Mouse (Mus musculus) neural tube, embryonic 14.5 days (tissue): ENCODE data around the gene Cdc14a. TPM values are rescaled to one million over a fixed set of nuclear protein-coding genes. Genes with fewer than 3 reads are reported as not detected.
A peak's percentile ranks its signal among the peaks of the same experiment; 100 is the strongest.

Source experiments
- ATAC-seq: fragments of 200-750 bp; cut with Nextera tagmentation; 2 replicates; pipeline ENCODE4 v1.8.0; 2017; ENCODE audit warnings: low read depth, mild to moderate bottlenecking, moderate TSS enrichment, moderate library complexity
- H3K27ac ChIP-seq: fragments of 300-500 bp; sonication (generic); 2 replicates; pipeline ENCODE4 v1.5.1; 2014; ENCODE audit warnings: low read depth, mild to moderate bottlenecking, control low read depth, low read length, moderate library complexity, mixed read lengths
- H3K27me3 ChIP-seq: fragments of 300-500 bp; sonication (generic); 2 replicates; pipeline ENCODE4 v1.6.1; 2014; ENCODE audit warnings: low read length; ENCODE audit not compliant: control insufficient read depth, insufficient read depth
- H3K36me3 ChIP-seq: fragments of 300-500 bp; sonication (generic); 2 replicates; pipeline ENCODE4 v1.6.1; 2014; ENCODE audit warnings: low read length, mixed read lengths; ENCODE audit not compliant: control insufficient read depth, insufficient read depth
- H3K4me1 ChIP-seq: fragments of 300-500 bp; sonication (generic); 2 replicates; pipeline ENCODE4 v1.6.1; 2014; ENCODE audit warnings: low read length; ENCODE audit not compliant: control insufficient read depth, insufficient read depth
- H3K4me2 ChIP-seq: fragments of 300-500 bp; sonication (generic); 2 replicates; pipeline ENCODE4 v1.6.1; 2014; ENCODE audit warnings: mild to moderate bottlenecking, low read depth, low read length, control low read depth
- H3K4me3 ChIP-seq: fragments of 300-500 bp; sonication (generic); 2 replicates; pipeline ENCODE4 v1.5.1; 2014; ENCODE audit warnings: low read depth, low read length, control low read depth, mixed read lengths
- H3K9ac ChIP-seq: fragments of 300-500 bp; sonication (generic); replicated peaks from 2 replicates; pipeline ENCODE4 v1.6.1; 2014; ENCODE audit warnings: low read depth, mild to moderate bottlenecking, control low read depth, low read length, mixed read lengths
- H3K9me3 ChIP-seq: fragments of 300-500 bp; sonication (generic); 2 replicates; pipeline ENCODE4 v1.6.1; 2016; ENCODE audit warnings: low read length; ENCODE audit not compliant: control insufficient read depth
- WGBS: fragments of 180-500 bp; shearing (Covaris S2); extraction: QIAGEN DNeasy Blood & Tissue Kit; methylation state at CpG from one replicate; pipeline ENCODE4 v1.1.7; 2014; 5-methylcytosine and 5-hydroxymethylcytosine counted together
- polyA plus RNA-seq: library from polyadenylated mRNA; unstranded; fragments of >200 nt; fragmentation: Nextera tagmentation; extraction: Ambion mirVana; gene quantifications from 2 replicates; pipeline ENCODE4 v1.2.1, GENCODE M21; 2014

Cdc14a gene
- polyA plus RNA-seq, 1 experiment from 2014 or later = 4.9 TPM

DNA sequence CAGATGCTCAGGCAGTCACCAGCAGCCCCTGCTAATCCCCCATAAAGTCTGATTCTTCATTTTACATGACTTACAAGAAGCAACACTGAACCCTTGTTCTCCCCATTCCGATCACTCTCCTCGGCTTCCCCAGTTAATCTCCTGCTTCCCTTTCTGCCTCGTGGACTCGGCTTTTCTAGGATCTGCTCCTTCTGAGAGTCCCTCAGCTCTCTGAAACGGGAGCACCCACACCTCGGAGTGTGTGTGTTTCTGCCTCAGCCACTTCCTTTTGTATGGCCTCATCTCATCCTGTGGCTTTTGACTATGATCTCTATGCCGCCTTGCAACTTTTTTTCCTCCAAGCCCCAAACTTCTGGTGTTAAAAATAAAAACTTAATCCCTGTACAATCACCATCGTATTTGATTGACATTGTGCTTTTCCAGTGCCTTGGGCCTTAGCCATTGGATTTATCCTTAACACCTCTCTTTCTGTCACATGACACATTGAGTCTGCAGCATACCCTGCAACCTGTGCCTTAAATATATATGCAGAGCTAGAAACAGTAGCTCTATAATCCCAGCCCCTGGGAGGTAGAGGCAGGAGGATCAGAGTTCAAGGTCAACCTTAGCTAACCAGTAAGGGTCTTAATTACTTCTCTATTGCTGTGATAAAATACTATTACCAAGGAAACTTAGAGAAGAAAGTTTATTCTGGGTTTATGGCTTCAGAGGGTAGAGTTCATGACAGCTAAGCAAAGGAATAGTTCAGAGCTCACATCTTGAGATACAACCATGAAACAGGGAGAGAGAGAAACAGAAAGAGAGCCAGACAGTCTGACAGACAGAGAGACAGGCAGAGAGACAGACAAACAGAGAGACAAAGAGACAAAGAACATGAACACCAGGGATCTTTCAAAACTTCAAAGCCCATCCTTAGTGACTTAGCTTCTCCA lies 16.5 kb upstream of the Cdc14a start:
- no peaks in the 10 kb centered on the region for H3K36me3 ChIP-seq
- no peak overlapping the region for H3K27ac ChIP-seq
- no peak for ATAC-seq
- 79% methylated on average over 8 of the region's 8 CpGs for WGBS
- no peak overlapping the region for H3K9ac ChIP-seq
- H3K4me3 ChIP-seq = no peak overlapping the region
- no peaks in the 10 kb centered on the region for H3K9me3 ChIP-seq
- no peak overlapping the region for H3K4me2 ChIP-seq
- H3K27me3 ChIP-seq = no peaks in the 10 kb centered on the region
- H3K4me1 ChIP-seq = no peaks in the 10 kb centered on the region

DNA sequence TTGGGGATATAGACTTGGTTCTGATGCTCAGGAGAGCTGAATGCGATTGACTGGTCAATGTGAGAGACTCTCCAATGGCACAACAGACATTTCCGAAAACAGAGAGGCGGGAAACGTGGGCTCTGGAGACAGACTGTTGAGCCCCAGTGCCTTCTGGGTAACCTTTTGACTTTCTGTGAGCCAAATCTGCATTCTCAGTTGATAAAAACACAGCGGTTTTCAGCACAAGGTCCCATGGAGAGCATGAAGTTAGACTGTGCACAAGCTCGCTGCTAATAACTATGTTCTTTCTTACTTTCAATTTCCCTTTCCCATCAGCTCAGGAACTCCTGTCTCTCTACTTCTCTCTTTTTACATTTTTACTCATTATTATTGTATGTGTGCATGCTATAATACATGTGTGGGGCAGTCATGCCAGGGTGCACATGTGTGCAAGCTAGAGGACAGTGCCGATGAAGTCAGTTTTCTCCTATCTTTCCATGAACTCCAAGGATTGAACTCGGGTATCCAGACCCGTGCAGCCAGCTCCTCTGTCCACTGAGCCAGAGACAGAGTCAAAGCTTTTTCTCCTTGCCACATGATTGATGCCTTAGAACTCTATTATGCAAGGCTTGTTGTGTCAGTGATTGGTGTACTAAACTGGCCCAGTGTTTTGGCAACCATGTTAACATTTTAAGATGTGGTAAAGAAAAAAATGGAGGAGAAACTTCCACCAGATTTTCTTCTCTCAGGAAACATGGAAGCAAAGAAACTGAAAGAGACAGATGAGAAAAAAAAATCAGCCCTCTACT lies 13.2 kb upstream of the Cdc14a start:
- no peak overlapping the region for H3K4me2 ChIP-seq
- no peak overlapping the region for H3K4me3 ChIP-seq
- no peak overlapping the region for H3K9ac ChIP-seq
- 80% methylated on average over 9 of the region's 9 CpGs for WGBS
- no peak overlapping the region for H3K27ac ChIP-seq
- H3K27me3 ChIP-seq = no peaks in the 10 kb centered on the region
- no peaks in the 10 kb centered on the region for H3K36me3 ChIP-seq
- no peak for ATAC-seq
- no peaks in the 10 kb centered on the region for H3K4me1 ChIP-seq
- H3K9me3 ChIP-seq = no peaks in the 10 kb centered on the region

GRCm38 (mm10) chr3:116436113-116436512 lies 12.3 kb upstream of the Cdc14a start:
- Histone ChIP-seq H3K4me2 (no peak overlapping the region), H3K4me3 (no peak overlapping the region), H3K4me1 (no peaks in the 10 kb centered on the region), H3K9me3 (no peaks in the 10 kb centered on the region), H3K36me3 (no peaks in the 10 kb centered on the region), H3K9ac (no peak overlapping the region), H3K27me3 (no peaks in the 10 kb centered on the region), H3K27ac (no peak overlapping the region)
- no peak for ATAC-seq
- WGBS = 88% methylated on average over 3 of the region's 3 CpGs

- no peak overlapping the region for H3K9ac ChIP-seq
- no peak overlapping the region for H3K27ac ChIP-seq
- no peaks in the 10 kb centered on the region for H3K27me3 ChIP-seq
- no peak for ATAC-seq
- WGBS = 73% methylated on average over 3 of the region's 3 CpGs
- H3K4me2 ChIP-seq = no peak overlapping the region
- no peak overlapping the region for H3K4me3 ChIP-seq
- H3K36me3 ChIP-seq = no peaks in the 10 kb centered on the region
- no peaks in the 10 kb centered on the region for H3K4me1 ChIP-seq
- no peaks in the 10 kb centered on the region for H3K9me3 ChIP-seq
Measured at GRCm38 (mm10) chr3:116434757-116435156, 10.9 kb upstream of the Cdc14a start.

DNA sequence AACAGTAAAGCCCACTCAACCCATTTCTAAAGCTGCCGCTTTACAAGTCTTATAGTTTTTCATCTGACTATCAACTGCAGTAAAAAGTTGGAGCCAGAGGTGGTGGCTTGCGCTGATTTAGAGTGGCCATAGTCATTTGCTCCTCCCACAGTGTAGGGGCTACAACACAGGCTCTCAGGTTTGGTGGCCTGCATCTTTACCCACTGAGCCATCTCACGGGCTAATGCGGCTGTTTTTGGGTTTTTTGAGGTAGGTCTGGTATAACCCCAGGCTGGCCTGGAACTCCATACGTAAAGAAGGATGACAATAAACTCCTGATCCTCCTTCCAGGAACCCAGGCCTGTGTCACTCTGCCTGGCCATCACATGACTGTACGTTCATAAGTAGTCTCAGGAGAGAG lies 2.1 kb upstream of the Cdc14a start:
- H3K27me3 ChIP-seq = no peaks in the 10 kb centered on the region
- no peak overlapping the region for H3K27ac ChIP-seq
- H3K4me2 ChIP-seq = no peak overlapping the region
- WGBS = 88% methylated on average over 6 of the region's 6 CpGs
- H3K9ac ChIP-seq = no peak overlapping the region
- H3K4me3 ChIP-seq = no peak overlapping the region
- ATAC-seq = no peak
- H3K4me1 ChIP-seq = peaks cover 13% of the 10 kb centered on the region
- H3K36me3 ChIP-seq = no peaks in the 10 kb centered on the region
- H3K9me3 ChIP-seq = no peaks in the 10 kb centered on the region

- Histone ChIP-seq H3K9me3 (no peaks in the 10 kb centered on the region), H3K4me3 (peak overlapping the region; percentile 97), H3K9ac (peak overlapping the region; percentile 80; the same call in 1 of the 2 replicates), H3K27me3 (no peaks in the 10 kb centered on the region), H3K4me1 (peaks cover 13% of the 10 kb centered on the region), H3K4me2 (peak overlapping the region; percentile 91), H3K27ac (peak overlapping the region; percentile 85), H3K36me3 (no peaks in the 10 kb centered on the region)
- 0% methylated on average over 11 of the region's 11 CpGs for WGBS
- peak; percentile 54; the same call in 1 of the 2 replicates for ATAC-seq
Measured at GRCm38 (mm10) chr3:116424973-116425284, 1.1 kb upstream of the Cdc14a start.

DNA sequence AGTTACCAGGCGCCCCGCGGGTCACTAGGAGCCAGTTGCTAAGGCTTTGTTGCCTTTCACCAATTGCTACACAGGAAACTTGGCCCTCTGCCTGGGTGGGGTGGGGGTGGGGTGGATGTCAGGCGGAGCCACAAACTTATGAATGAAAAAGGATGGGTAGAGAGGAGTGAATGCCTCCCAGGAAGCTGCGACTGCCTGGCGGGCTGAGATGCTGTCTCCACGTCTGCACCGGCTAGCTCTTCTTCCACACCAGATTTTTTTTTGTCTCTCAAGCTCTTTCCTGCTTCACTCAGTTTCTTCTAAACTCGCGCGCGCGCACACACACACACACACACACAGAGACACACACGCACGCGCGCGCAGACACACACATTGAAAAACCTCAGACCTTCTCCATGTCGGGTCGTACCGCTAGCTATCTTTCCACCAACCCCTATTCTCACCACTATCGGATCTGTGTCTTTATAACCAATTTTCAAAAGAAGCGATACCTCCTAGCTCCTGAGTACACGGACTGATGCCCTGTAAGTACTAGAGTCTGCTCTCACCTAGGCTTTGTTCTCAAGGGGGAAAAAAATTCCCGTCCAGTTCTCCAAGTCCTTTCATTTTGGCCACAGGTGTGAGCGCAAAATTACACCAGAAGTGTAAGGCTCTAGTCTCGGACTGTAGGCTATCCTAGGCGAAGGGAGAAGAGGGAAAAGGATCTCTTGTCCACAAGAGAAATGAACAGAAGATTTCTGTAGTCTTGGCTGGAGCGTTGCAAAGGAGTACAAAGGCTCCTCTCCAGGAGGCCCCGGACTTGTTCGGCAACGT lies 534 bp upstream of the Cdc14a start:
- H3K36me3 ChIP-seq = no peaks in the 10 kb centered on the region
- under 1% methylated on average over 32 of the region's 32 CpGs for WGBS
- H3K9me3 ChIP-seq = no peaks in the 10 kb centered on the region
- no peaks in the 10 kb centered on the region for H3K27me3 ChIP-seq
- peak overlapping the region; percentile 85 for H3K27ac ChIP-seq
- peak overlapping the region; percentile 91 for H3K4me2 ChIP-seq
- peaks cover 13% of the 10 kb centered on the region for H3K4me1 ChIP-seq
- peak overlapping the region; percentile 80 for H3K9ac ChIP-seq
- peak overlapping the region; percentile 97 for H3K4me3 ChIP-seq
- peak; percentile 33 for ATAC-seq

DNA sequence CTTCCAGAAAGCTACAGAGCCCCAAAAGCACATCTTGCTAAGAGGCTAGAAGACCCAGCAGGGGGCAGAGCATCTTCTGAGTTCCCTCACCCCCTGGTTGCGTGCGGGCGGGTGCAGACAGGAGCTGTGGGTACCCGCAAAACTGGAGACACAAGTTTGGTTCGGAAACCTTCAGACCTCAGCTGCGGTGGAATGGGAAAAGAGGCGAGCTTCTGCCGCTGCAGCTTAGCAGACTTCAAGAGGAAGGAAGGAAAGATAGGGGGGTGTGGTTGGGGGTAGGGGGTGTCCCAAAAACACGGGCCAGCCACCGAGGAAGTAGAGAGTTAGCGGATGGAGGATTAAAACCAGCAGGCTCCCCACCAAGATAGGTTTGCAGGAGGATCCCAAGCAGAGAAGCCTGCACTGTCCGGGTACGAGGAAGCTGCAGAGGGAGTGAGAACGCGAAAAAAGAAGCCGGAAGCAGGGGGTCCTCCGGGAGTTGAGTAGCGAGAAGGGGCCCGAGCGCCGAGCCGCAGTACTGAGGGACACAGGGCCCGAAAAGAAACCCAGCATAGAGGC lies 958 bp downstream of the Cdc14a start:
- Histone ChIP-seq H3K4me3 (peak overlapping the region; percentile 97), H3K9me3 (no peaks in the 10 kb centered on the region), H3K27ac (peak overlapping the region; percentile 85; the same call in 1 of the 2 replicates), H3K4me1 (peaks cover 13% of the 10 kb centered on the region), H3K27me3 (no peaks in the 10 kb centered on the region), H3K9ac (peak overlapping the region; percentile 80), H3K36me3 (no peaks in the 10 kb centered on the region), H3K4me2 (peak overlapping the region; percentile 91)
- under 1% methylated on average over 23 of the region's 23 CpGs for WGBS
- ATAC-seq = peak; percentile 38; the same call in 1 of the 2 replicates
